Mouse (Mus musculus) lung, postnatal 14 days (tissue): ENCODE data around the gene Gm28510.
"Not testable (repeated sequence)": the region's sequence is repeated elsewhere in the genome, so short reads cannot be mapped to it uniquely, and the experiment has no call there.

ENCODE experiments used
- DNase-seq: peaks from one replicate; pipeline ENCODE4 v3.0.0; 2021

The Gm28510 gene

GRCm38 (mm10) chrY:10412437-10412836, at the start of gene Gm28510:
Gene Gm28510 (plus strand): TSS chrY:10412737.
- DNase-seq = not testable (repeated sequence)
